Mouse (Mus musculus) kidney, postnatal 4 days (tissue): ENCODE measurements at regions not wholly inside any gene's neighbourhood (a gene's known extent, or its start where the extent isn't known, plus 50 kb on each side); places are given as distances from the start of the nearest gene placed in this dataset.

Experiments
- DNase-seq, 2 experiments: peaks; one replicate each; pipeline ENCODE4 v3.0.0; 2021; ENCODE audit warnings: mixed read lengths in 2 of 2

DNA sequence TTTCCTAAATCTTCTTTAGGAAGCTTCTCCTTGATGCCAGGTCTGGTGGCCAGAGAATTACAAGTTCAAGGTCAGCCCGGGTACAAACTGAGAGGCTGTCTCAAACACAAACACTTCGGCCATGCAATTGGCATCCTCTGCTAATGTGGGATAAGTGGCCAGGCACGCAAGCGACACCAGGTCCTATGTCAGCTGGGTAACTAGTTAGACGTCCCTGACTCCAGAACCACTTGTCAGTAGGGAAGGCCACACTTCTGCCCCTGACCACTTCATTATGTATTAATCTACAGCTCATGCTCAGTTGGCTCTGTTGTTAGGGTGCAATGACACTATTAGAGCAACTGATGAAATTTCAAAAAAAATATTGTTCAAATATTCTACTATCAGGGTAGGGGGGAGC is 149.5 kb upstream of the Tshz3 start:
- no peak for DNase-seq

DNA sequence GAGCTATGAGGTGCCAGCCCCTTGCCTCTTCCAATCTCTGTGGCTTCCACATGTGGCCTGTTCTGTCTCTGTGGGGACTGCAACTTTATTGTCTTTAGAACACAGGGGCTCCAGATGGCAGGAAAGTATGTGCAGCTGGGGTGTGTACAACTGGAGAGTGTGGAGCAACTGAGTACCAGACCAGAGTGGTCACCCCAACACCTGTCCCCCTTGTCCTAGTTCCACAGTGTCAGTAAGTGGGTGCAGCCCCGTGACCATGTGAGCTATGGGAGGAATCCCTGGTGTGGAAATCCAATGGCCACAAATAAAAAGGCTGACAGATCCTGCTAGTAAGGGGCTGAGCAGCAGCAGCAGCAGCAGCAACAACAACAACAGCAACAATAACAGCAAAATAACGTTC is 126.9 kb upstream of the Tshz3 start:
- DNase-seq = no peak

DNA sequence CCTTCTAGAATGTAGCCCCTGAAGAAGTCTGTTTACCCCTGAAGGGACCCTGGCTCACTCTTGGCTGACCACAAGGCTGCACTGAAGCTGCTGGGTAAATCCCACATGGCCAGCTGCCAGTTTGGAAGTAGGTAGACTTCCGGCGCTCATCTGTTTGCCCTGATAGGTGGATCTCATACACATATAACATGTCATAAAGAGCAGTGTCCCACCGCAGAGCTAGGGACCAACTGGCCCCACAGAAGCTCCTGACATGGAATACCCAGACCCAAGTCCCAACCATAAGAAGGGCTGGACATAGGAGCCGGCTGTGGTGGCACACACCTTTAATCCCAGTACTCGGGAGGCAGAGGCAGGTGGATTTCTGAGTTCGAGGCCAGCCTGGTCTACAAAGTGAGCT is 115.8 kb upstream of the Tshz3 start:
- no peak for DNase-seq

DNA sequence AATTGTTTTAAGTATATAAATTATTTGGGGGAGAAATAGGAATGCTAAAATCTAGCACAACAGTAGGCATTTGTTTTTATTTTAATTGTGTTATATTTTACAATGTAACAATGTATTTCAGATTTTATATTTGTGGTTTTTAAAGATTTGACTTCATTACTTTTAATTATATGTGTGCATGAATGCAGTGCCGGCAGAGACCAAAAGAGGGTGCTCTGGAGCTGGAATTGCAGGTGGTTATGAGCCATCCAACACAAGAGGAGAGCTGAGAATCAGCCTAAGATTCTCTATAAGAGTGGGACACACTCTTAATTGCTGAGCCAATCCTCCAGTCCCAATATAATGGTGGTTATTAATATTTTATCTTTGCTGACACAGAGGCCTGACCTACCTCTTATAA is 112.9 kb upstream of the Tshz3 start:
- DNase-seq = no peak

DNA sequence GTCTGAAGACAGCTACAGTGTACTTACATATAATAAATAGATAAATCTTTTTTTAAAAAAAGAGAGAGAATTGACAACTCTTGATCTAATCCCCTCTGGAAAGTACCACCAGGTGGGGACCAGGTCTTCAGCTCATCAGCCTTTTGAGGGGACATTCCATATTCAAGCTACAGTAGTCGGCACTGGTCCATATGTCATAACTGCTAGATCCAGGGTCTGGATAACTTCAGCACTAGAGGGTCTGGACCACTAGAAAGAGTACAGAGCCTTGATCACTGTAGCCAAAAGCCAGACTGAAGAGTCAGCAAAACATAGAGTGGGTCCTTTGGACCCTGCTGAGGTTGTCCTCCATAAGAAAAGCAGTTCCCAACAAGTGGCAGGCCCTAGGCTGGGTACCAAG is 106.4 kb upstream of the Tshz3 start:
- no peak for DNase-seq

DNA sequence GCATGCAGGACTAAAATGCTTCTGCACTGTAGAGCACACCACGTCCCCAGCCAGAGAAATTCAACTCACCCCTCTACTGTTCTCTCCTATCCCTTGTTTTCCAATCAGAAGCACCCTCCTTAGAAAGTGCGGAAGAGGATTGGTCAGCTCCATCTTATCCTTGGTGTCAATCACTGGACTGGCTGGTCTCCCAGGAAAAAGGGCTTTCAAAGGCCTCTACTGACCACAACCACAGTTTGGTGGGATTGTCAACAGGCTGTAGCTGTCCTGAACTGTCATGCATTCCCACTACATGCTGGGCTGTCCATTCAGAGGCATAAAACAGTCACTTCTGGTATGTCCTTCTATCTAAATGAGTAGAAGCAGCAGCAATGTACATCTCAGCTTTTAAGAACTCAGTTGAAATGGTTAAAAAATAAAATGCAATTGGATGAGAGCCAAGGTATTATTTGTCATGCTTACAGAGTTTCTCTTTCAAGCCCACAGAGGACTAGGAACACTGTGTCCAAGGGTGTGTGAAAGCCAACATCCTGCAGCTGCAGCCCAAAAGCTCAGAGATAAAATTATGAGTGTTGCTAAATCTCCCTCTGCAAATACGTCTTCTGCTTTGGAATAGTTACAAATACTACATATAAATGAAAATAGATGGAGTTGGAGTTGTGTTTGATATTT is 101.2 kb upstream of the Tshz3 start:
- peak; percentile 36 to 51 for DNase-seq

DNA sequence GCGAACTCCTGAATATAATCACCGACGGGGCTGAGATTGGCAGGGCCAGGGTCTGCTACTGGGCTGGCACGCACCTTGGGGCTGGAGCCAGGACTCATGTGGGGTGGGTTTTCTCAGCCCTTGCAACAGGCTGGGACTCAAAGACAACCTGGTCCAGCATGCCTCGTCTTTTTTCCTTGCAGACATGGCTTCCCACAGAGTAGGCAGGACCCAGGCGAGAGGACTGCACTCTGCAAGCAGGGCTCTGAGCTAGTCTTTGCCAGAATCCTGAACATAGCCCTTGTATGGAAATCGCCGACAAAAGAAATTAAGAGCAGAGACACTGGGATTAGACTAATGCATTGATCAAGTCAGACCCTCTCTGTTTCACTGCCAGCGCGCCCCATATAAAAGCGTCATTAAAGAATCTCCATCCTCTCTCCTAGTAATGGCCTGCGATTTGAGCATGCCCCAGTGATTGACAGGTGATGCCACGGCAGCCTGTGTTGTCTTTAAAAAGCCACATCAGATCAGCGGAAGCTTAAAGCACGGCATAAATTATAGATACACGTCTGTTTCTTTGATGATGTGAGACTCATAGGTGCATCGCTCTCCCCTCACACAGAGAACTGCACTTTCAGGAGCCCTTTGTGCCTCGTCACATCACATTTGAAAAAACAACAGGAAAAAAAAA is 92.8 kb upstream of the Tshz3 start:
- no peak for DNase-seq

DNA sequence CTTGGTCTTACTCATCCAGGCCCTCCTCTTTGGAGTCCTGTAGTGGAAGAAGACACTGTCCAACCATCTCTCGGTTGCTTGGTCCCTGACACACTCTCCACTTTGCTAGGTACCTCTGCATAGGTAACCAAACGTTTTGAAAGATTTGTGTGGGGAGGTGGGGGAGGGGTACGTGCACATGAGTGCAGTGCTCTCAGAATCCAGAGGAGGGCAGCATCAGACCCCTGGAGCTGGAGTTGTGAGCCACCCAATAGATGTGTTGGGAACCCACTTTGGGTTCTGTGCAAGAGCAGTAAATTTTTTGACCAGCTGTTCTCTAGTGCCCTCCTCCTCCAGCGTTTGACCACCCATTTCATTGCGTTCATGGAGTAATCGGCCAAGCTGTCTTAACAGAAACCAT is 77.7 kb upstream of the Tshz3 start:
- DNase-seq = no peak

DNA sequence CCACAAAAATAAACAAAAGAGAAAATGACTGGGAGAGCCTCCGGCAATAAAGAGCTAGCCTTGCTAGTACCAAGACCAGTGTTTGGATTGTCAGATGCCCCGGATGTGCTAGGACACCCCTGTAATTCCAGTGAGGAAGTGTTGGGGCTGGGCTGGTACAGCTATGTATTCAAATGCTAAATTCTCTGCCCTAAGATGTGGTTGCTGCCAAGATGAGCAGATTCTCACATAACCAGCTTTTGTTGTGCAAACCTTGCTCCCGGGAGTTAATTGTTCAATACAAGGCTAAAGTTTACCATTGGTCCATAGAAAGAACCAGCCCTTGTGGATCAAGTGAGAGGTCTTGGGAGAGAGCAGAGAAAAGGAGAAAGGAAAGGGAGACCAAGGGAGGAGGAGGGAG is 53.7 kb upstream of the Tshz3 start:
- DNase-seq = no peak
